Mouse (Mus musculus) liver, adult 2 months (tissue): ENCODE data around the gene Hhatl.

Experiments
- CTCF ChIP-seq: fragments of 200-500 bp; IDR thresholded peaks from 2 replicates; pipeline ENCODE4 v1.5.1; 2011; ENCODE audit warnings: low read depth, low read length, control low read depth
- POLR2A ChIP-seq: fragments of 200-500 bp; IDR thresholded peaks from 2 replicates; pipeline ENCODE4 v1.6.1; 2011; ENCODE audit warnings: low read length, control low read depth; ENCODE audit not compliant: insufficient read depth; ENCODE audit errors: extremely low read depth

- TF ChIP-seq CTCF = no peak
- no peak for TF ChIP-seq POLR2A
Measured at GRCm38 (mm10) chr9:121762761-121763160, 29.5 kb downstream of the Hhatl start.
